Mouse (Mus musculus) heart, embryonic 14.5 days (tissue): ENCODE results near the gene Chka. TPM values are rescaled to one million over a fixed set of nuclear protein-coding genes. Genes with fewer than 3 reads are reported as not detected.

Experiments used
- ATAC-seq: fragments of 200-750 bp; cut with Nextera tagmentation; 2 replicates; pipeline ENCODE4 v1.8.0; 2017; ENCODE audit warnings: low read depth, moderate TSS enrichment; ENCODE audit not compliant: insufficient number of reproducible peaks, insufficient read depth, low FRiP score
- H3K27ac ChIP-seq, 2 experiments: fragments of 200-500 bp in 1 of 2; fragments of 300-500 bp in 1 of 2; sonication (generic) in 1 of 2; replicated peaks in 1 of 2; 2 replicates each; pipeline ENCODE4 v1.5.1; 2012 to 2014; ENCODE audit warnings: low read depth in 2 of 2, low read length in 2 of 2, control low read depth in 1 of 2, mild to moderate bottlenecking in 1 of 2, mixed read lengths in 1 of 2; ENCODE audit not compliant: control insufficient read depth in 1 of 2, insufficient read depth in 1 of 2
- H3K27me3 ChIP-seq: fragments of 300-500 bp; sonication (generic); 2 replicates; pipeline ENCODE4 v1.6.1; 2014; ENCODE audit warnings: mild to moderate bottlenecking, low read length, control low read depth; ENCODE audit not compliant: control insufficient read depth, insufficient read depth
- H3K36me3 ChIP-seq: fragments of 300-500 bp; sonication (generic); 2 replicates; pipeline ENCODE4 v1.6.1; 2014; ENCODE audit warnings: mild to moderate bottlenecking, control low read depth, low read length, mixed read lengths; ENCODE audit not compliant: control insufficient read depth, insufficient read depth
- H3K4me1 ChIP-seq, 2 experiments: fragments of 200-500 bp in 1 of 2; fragments of 300-500 bp in 1 of 2; sonication (generic) in 1 of 2; 2 replicates each; pipeline ENCODE4 v1.6.1; 2012 to 2014; ENCODE audit warnings: low read length in 2 of 2, control low read depth in 1 of 2, mixed read lengths in 1 of 2; ENCODE audit not compliant: control insufficient read depth in 2 of 2, insufficient read depth in 2 of 2
- H3K4me2 ChIP-seq: fragments of 300-500 bp; sonication (generic); 2 replicates; pipeline ENCODE4 v1.6.1; 2014; ENCODE audit warnings: mild to moderate bottlenecking, low read length
- H3K4me3 ChIP-seq, 2 experiments: fragments of 200-500 bp in 1 of 2; fragments of 300-500 bp in 1 of 2; sonication (generic) in 1 of 2; 2 replicates each; pipeline ENCODE4 v1.5.1; 2012 to 2014; ENCODE audit warnings: low read length in 2 of 2, mild to moderate bottlenecking in 2 of 2, control low read depth in 1 of 2, low read depth in 1 of 2, moderate library complexity in 1 of 2; ENCODE audit not compliant: control insufficient read depth in 1 of 2, insufficient read depth in 1 of 2
- H3K9ac ChIP-seq: fragments of 300-500 bp; sonication (generic); 2 replicates; pipeline ENCODE4 v1.6.1; 2014; ENCODE audit warnings: mild to moderate bottlenecking, low read length
- H3K9me3 ChIP-seq: fragments of 300-500 bp; sonication (generic); 2 replicates; pipeline ENCODE4 v1.6.1; 2016; ENCODE audit warnings: low read length, control low read depth; ENCODE audit not compliant: control insufficient read depth
- WGBS: fragments of 180-500 bp; shearing (Covaris S2); extraction: QIAGEN DNeasy Blood & Tissue Kit; methylation state at CpG from one replicate; pipeline ENCODE4 v1.1.7; 2014; 5-methylcytosine and 5-hydroxymethylcytosine counted together
- polyA plus RNA-seq: library from polyadenylated mRNA; unstranded; fragments of >200 nt; fragmentation: Nextera tagmentation; extraction: Ambion mirVana; gene quantifications from 2 replicates; pipeline ENCODE4 v1.2.1, GENCODE M21; 2014

Gene Chka
- 25.5 and 27.2 TPM in 2 replicates for polyA plus RNA-seq

DNA sequence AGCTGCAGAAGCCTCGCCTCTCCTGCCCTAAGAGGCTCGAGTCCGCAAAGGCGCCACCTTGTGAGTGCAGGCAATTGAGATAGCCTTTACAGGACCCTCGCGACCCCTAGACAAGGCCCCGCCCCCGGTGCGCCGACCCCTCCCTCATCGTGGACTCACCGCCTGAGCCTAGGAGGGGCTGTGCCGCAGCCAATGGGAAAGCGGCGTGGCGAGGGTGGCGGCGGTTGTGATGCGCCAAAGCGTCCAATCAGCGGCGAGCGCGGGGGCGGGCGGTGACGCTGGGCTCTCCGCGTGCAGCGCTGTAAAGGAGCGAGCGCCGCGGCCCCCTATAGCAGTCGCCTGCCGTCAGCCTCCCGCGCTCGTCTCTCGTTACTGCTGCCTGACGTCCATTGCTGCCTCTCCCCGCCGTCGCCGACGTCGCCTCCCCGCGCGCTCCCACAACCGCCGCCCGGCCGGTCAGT, at the start of gene Chka:
Chka (plus strand) TSS at position 272 of the 461 bp plus-strand sequence.
- H3K4me3 ChIP-seq = peak within 1 kb of the TSS; percentile 70 to 91

DNA sequence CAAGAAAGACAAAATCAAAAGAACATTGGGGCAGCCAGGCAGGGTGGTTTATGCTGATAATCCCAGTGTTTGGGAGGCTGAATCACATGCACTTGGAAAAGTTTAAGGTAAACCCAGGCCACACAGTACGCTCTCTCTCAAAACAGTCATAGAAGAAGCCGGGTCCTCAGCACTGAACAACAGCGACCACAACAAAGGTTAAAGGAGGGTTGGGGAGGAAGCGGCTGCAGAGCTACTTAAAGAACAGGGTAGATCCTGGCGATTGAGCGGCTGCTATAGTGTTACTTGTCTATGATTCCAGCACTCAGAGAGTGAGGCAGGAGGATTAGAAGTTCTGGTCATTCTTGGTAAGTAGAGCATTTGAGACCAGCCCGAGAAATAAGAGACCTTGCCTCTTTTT, 46.0 kb upstream of the Chka start:
- ATAC-seq = no peak
- Histone ChIP-seq H3K4me1 (no peaks in the 10 kb centered on the region), H3K9ac (no peak overlapping the region), H3K36me3 (peaks cover 89% of the 10 kb centered on the region), H3K4me3 (no peak overlapping the region), H3K27ac (no peak overlapping the region), H3K4me2 (no peak overlapping the region), H3K9me3 (no peaks in the 10 kb centered on the region), H3K27me3 (no peaks in the 10 kb centered on the region)
- 86% methylated on average over 7 of the region's 7 CpGs for WGBS

More for the DNA sequence above, at the start of gene Chka:
- peak; percentile 97 for ATAC-seq
- Histone ChIP-seq H3K27ac (peak within 1 kb of the TSS; percentile 97 to 98), H3K4me1 (peaks cover 8 to 27% of the 10 kb centered on the region in 2 experiments), H3K36me3 (no peaks in the 10 kb centered on the region), H3K27me3 (no peaks in the 10 kb centered on the region), H3K9me3 (no peaks in the 10 kb centered on the region), H3K4me2 (peak within 1 kb of the TSS; percentile 84), H3K9ac (peak within 1 kb of the TSS; percentile 85)
- WGBS = under 1% methylated on average over 44 of the region's 54 CpGs

DNA sequence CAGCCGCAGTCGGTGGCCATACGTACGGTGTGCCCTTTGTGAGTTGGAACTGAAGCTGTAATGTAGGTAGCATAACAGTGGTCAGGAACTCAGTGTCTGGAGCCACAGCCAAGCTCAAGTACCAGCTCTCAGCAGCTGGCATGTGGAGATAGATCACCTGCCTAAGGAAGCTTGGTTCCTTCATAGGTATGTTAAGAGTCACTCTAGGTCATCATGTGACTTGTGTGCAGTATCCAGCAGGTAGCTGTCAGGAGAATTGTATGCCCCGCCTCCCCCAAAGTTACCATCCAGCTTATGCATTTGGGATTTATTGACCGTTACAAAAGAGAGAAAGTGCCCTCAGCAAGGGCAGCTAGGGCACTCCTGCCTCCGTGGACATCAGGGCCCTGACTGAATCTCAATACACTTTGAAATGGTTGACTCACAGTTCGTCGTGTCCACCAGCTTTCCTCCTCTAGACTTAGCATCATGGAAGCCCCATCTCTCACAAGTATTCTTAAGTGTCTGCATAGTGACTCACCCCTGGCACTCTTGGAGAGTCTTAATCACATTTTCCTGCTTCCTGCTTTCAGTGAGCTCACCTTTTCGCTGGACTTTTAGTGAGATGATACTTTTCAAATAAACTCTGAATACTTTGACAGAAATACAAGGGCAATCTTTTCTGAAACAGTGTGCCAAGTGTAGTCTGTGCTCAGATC, 40.9 kb upstream of the Chka start:
- no peak overlapping the region for H3K4me2 ChIP-seq
- H3K9ac ChIP-seq = no peak overlapping the region
- WGBS = 92% methylated on average over 10 of the region's 10 CpGs
- no peak overlapping the region for H3K27ac ChIP-seq
- H3K27me3 ChIP-seq = no peaks in the 10 kb centered on the region
- peaks cover 92% of the 10 kb centered on the region for H3K36me3 ChIP-seq
- ATAC-seq = no peak
- peaks cover 2 to 5% of the 10 kb centered on the region in 2 experiments; a peak in 2 of 4 replicates for H3K4me1 ChIP-seq
- H3K4me3 ChIP-seq = no peak overlapping the region
- H3K9me3 ChIP-seq = no peaks in the 10 kb centered on the region

DNA sequence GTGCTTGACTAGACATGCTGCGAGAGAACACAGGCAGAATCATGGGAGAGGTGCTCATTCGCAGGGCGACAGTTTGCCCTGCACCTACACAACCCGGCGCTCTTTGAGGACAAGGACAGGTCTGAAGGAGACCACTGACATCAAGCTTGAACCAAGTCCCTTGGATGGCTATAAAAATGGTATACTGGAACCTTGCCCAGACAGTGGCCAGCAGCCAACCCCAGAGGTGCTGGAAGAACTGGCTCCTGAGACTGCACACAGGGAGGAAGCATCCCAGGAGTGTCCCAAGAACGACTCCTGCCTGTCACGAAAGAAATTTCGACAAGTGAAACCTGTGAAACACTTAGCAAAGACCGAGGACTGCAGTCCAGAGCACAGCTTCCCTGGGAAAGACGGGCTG, 37.1 kb upstream of the Chka start:
- Histone ChIP-seq H3K4me1 (peaks cover 2 to 5% of the 10 kb centered on the region in 2 experiments; a peak in 2 of 4 replicates), H3K27ac (no peak overlapping the region), H3K27me3 (no peaks in the 10 kb centered on the region), H3K36me3 (peaks cover 70% of the 10 kb centered on the region), H3K9ac (no peak overlapping the region), H3K4me2 (no peak overlapping the region), H3K9me3 (no peaks in the 10 kb centered on the region), H3K4me3 (no peak overlapping the region)
- ATAC-seq = 0 out of 2 replicates have a peak, but pooled peaks have one; percentile 39
- 72% methylated on average over 10 of the region's 10 CpGs for WGBS

DNA sequence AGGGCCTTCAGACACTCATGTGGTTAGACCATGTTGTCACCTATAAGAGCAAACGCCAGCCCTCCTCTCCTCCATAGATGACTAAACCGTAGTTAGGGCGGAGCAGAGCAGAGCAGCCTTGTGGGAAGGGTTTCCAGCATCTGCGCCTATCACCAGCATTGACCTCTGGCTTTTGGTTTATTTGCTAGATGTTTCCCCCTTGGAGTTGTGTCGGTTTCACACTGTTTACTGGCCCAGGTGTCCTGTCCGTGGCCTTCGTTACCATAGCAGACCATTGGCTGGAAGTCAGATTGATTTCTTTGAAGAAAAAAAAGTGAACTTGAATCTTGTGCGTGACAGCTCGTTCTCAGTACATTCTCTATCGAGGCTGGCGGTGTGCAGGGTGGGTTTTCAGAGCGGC, 35.7 kb upstream of the Chka start:
- H3K4me3 ChIP-seq = no peak overlapping the region
- 91% methylated on average over 12 of the region's 12 CpGs for WGBS
- no peaks in the 10 kb centered on the region for H3K9me3 ChIP-seq
- no peaks in the 10 kb centered on the region for H3K27me3 ChIP-seq
- no peak for ATAC-seq
- H3K27ac ChIP-seq = no peak overlapping the region
- H3K9ac ChIP-seq = no peak overlapping the region
- H3K4me2 ChIP-seq = no peak overlapping the region
- H3K4me1 ChIP-seq = peaks cover 2 to 8% of the 10 kb centered on the region in 2 experiments; a peak in 2 of 4 replicates
- H3K36me3 ChIP-seq = peaks cover 56% of the 10 kb centered on the region

DNA sequence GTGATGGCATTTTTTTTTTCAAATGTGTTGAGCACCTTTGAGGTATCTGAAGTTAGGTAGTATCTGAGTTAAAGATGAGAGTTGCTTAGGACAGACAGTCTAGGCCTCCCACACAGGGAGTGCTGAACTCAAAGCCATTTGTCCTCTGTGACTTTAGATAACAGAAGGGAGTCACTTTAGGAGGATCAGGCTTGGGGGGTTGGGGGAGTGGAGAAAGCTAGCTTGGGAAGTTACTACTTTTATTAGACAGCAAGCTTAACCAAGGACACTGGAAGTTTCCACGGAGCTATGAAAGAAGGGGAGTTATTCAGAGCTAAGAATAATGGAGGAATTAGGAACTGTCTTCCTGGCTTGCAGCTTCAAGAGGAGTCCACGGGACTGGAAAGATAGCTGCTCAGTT, 32.5 kb upstream of the Chka start:
- peaks cover 31% of the 10 kb centered on the region for H3K36me3 ChIP-seq
- no peaks in the 10 kb centered on the region for H3K9me3 ChIP-seq
- no peak overlapping the region for H3K27ac ChIP-seq
- H3K4me3 ChIP-seq = no peak overlapping the region
- ATAC-seq = no peak
- H3K4me1 ChIP-seq = peaks cover 2 to 6% of the 10 kb centered on the region in 2 experiments; a peak in 2 of 4 replicates
- H3K27me3 ChIP-seq = no peaks in the 10 kb centered on the region
- H3K9ac ChIP-seq = no peak overlapping the region
- WGBS = 47% methylated on average over 2 of the region's 2 CpGs
- H3K4me2 ChIP-seq = no peak overlapping the region

DNA sequence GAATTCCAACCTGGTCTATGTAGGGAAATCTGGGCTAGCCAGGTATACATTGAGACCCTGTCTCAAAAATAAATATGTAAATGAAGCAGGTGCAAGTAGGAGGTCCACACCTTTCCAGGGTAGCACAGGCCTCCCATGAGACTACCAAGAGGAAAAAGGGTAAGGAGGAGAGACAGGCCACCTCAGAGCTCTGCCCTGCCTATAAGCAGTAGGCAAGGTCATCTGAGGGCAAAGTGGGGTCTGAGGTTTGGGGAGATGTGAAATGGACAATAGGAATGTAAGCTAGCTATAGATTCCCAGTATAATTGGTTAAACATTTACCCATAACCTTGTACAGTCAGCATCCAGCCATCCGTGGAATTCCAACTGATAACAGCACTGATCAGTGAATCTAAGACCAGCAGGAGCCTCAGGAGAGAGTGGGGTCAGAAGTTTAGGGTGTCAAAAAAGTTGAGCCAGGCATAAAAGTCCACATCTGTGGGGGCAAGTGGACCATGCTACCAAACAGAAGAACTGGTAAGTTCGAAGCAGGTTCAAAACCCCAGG, 31.6 kb upstream of the Chka start:
- H3K9me3 ChIP-seq = no peaks in the 10 kb centered on the region
- no peak overlapping the region for H3K4me2 ChIP-seq
- H3K9ac ChIP-seq = no peak overlapping the region
- peaks cover 0 to 4% of the 10 kb centered on the region in 2 experiments; a peak in 2 of 4 replicates for H3K4me1 ChIP-seq
- H3K27ac ChIP-seq = no peak overlapping the region
- no peaks in the 10 kb centered on the region for H3K27me3 ChIP-seq
- WGBS = 53% methylated on average over 2 of the region's 2 CpGs
- H3K4me3 ChIP-seq = no peak overlapping the region
- no peak for ATAC-seq
- H3K36me3 ChIP-seq = peaks cover 23% of the 10 kb centered on the region
